Mouse (Mus musculus): ENCODE results near the gene Olfr316. TPM values are rescaled to one million over a fixed set of nuclear protein-coding genes. Genes with fewer than 3 reads are reported as not detected.

The Olfr316 gene
- polyA plus RNA-seq (2015; fragmentation: Nextera tagmentation; extraction: Ambion mirVana), result not detected in 2 replicates

DNA sequence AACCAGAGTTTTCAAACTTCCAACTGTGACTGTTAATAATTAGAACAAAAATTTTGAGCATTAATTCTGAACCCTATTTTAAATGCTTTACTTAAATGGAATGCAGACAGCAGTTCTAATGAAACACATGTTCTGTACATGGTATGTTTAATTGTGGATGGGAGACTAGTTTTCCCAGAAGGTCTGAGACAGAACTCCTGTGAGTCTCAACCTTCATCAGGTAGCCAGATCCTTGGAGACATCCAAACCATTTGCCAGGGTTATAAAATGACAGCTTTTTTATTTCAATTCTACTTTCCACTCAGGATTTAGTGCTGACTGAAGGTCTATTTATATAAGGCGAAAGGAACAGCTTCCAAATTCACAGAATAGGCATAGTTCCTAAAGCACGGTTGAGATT, at the start of gene Olfr316:
Olfr316 (plus strand) TSS at position 301 of the 400 bp plus-strand sequence.

DNA sequence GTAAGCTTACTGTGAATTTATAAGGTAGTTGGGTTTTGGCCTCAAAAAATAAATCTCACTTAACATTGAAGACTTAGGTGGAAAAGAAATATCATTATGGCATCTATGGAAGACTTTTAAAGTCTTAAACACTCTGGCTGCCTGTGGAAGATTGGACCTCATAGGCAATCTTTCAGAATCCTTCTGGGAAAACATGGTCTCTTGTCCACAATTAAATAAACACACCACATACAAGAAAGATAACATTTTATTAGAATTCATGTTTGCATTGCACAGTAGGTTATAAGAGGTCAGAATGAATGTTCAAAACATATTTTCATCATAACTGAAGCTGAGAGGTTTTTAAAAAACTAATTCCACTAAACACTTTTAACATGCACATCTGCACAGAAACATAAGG, 28.6 kb upstream of the Olfr316 start, which contains the start of gene Olfr318:
Olfr318 (minus strand) TSS at position 101 of the 400 bp plus-strand sequence.

DNA sequence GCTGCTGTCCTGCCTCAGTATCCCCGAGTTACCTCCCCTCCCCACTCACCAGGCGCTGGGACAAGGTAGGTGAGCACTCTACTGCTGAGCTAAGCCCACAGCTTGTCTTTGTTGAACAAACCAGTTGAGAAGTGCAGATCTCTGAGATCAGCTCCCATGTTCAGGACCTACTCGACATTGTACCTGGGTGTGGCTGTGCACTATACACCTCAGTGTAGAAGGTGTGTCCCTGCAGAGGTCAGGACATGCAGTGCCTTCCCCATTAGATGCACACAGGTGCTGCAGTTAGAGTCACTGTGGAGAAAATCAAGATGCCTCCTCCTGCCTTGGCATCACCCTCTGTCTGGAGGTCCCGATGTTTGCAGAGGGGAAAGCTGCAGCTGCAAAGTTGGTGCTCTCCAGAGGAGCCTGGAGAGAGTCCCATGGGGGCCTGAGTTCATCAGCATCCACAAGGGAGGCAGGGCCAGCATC, 13.7 kb upstream of the Olfr316 start, which contains the start of gene Olfr317:
Olfr317 (minus strand) TSS at position 421 of the 471 bp plus-strand sequence.

DNA sequence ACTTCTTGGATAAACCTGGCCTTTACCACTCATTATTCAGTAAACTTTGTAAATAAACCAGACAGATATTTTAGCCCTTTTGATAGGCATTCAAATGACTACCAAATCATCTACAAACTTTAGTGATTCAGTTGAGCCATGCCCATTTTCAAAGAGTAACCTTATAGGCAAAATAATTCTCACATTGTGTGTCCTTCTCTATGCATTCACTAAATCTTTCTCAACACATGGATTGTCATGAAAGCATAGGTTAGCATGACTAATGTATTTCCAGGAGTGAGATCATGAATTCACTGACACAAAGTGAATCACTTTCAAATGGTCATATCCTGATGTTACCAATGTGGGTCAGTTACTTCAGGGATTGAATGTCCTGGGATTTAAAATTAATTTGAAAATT, 20.4 kb downstream of the Olfr316 start, which contains the start of gene Olfr315:
Olfr315 (plus strand) TSS at position 301 of the 400 bp plus-strand sequence.

DNA sequence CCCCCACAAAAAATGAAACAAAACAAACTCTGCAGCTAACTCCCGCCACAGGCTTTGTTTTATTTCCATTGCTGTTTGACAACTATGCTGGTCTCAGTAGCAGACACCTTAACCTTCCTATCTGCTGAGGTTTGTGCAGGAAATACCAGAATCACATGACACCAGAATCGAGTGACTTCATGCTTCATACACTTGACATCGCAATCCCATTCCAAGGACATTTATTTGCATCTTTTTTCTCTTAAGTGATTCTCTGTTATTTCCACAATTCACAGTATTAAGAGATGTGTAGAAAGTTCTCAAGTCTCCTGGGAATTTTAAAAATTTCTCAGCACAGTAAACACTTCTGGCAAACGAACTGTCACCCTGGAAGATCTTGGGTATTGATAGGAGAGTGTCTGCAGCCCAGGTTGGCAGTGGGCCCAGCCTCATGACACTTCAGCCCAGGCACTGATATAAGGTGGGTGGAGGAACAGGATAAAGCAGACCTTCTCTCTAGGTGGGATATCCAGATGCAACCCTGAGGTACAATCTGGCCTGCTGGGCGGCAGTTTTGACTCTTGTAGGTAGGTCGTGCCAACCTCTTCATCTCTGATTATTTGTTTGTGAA, 30.1 kb downstream of the Olfr316 start, which contains the start of gene Olfr314:
Olfr314 (plus strand) TSS at position 473 of the 610 bp plus-strand sequence.

DNA sequence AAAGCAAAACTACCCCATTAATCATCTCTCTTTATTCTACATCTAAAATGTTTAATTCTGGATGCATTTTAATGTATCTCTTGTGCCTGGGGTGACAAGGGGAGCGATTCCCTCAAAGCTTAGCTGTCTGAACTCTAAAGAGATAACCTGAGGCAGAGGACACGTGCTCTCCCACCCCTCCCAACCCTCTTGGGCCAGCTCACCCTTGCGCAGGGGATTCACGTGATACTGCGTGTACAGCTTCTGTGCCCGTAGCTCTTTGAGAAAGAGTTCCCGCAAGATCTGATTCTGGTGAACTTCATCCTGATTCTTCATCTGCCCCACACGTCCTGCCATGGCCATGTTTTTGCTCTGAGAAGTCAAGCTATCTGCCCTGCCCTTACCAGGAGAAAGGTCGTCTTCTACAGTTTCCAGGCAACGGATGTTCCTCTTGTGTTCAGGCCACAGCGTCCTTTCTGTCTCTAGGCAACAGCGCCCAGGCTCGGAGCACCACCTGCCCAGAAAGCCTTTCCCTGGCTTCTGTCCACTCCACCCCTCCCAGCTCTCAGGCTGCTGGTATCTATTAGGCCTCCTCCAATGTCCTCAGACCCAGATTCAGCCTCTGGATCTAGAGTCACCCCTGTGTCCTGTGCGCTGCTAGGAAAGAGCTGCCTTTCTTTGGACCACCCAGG, 49.2 kb downstream of the Olfr316 start, which contains the start of gene Fam183b:
Fam183b (minus strand) TSS at position 403 of the 671 bp plus-strand sequence.

Other genes with a start within 250 kb of the Olfr316 start
- 1.7 and 4.9 TPM in 2 replicates for gene Olfr330, start 217.9 kb upstream of the Olfr316 start, polyA plus RNA-seq (2015; fragmentation: Nextera tagmentation; extraction: Ambion mirVana)
- gene Olfr329-ps, start 206.3 kb upstream of the Olfr316 start, polyA plus RNA-seq (2015; fragmentation: Nextera tagmentation; extraction: Ambion mirVana), result 0.28 and 2.0 TPM in 2 replicates
- 0.24 and 0.77 TPM in 2 replicates for gene Olfr328, start 197.1 kb upstream of the Olfr316 start, polyA plus RNA-seq (2015; fragmentation: Nextera tagmentation; extraction: Ambion mirVana)
- 0.25 TPM in 1 of 2 replicates, not detected in the other for gene Olfr224, start 182.2 kb upstream of the Olfr316 start, polyA plus RNA-seq (2015; fragmentation: Nextera tagmentation; extraction: Ambion mirVana)
- gene Olfr325, start 175.0 kb upstream of the Olfr316 start, polyA plus RNA-seq (2015; fragmentation: Nextera tagmentation; extraction: Ambion mirVana), result 0.20 TPM in 1 of 2 replicates, not detected in the other
- gene Olfr324, start 157.6 kb upstream of the Olfr316 start, polyA plus RNA-seq (2015; fragmentation: Nextera tagmentation; extraction: Ambion mirVana), result not detected in 2 replicates
- 2.0 TPM in 1 of 2 replicates, not detected in the other for gene 2210407C18Rik, start 136.7 kb upstream of the Olfr316 start, polyA plus RNA-seq (2015; fragmentation: Nextera tagmentation; extraction: Ambion mirVana)
- not detected in 2 replicates for gene Olfr323, start 122.2 kb upstream of the Olfr316 start, polyA plus RNA-seq (2015; fragmentation: Nextera tagmentation; extraction: Ambion mirVana)
- gene Trim58, start 112.3 kb upstream of the Olfr316 start, polyA plus RNA-seq (2015; fragmentation: Nextera tagmentation; extraction: Ambion mirVana), result 0.20 and 1.0 TPM in 2 replicates
- not detected in 2 replicates for gene Olfr322, start 94.0 kb upstream of the Olfr316 start, polyA plus RNA-seq (2015; fragmentation: Nextera tagmentation; extraction: Ambion mirVana)
- not detected in 2 replicates for gene Olfr320, start 71.6 kb upstream of the Olfr316 start, polyA plus RNA-seq (2015; fragmentation: Nextera tagmentation; extraction: Ambion mirVana)
- gene Olfr319, start 53.6 kb upstream of the Olfr316 start, polyA plus RNA-seq (2015; fragmentation: Nextera tagmentation; extraction: Ambion mirVana), result not detected in 2 replicates
- gene Olfr318, start 28.7 kb upstream of the Olfr316 start, polyA plus RNA-seq (2015; fragmentation: Nextera tagmentation; extraction: Ambion mirVana), result not detected in 2 replicates
- not detected in 2 replicates for gene Olfr317, start 13.5 kb upstream of the Olfr316 start, polyA plus RNA-seq (2015; fragmentation: Nextera tagmentation; extraction: Ambion mirVana)
- not detected in 2 replicates for gene Olfr315, start 20.5 kb downstream of the Olfr316 start, polyA plus RNA-seq (2015; fragmentation: Nextera tagmentation; extraction: Ambion mirVana)
- gene Olfr314, start 30.2 kb downstream of the Olfr316 start, polyA plus RNA-seq (2015; fragmentation: Nextera tagmentation; extraction: Ambion mirVana), result not detected in 2 replicates
- gene Fam183b, start 49.2 kb downstream of the Olfr316 start, polyA plus RNA-seq (2015; fragmentation: Nextera tagmentation; extraction: Ambion mirVana), result 20.7 and 23.2 TPM in 2 replicates
- gene Olfr313, start 62.3 kb downstream of the Olfr316 start, polyA plus RNA-seq (2015; fragmentation: Nextera tagmentation; extraction: Ambion mirVana), result not detected in 2 replicates
- gene Olfr312, start 76.5 kb downstream of the Olfr316 start, polyA plus RNA-seq (2015; fragmentation: Nextera tagmentation; extraction: Ambion mirVana), result not detected in 2 replicates
- gene Olfr311, start 86.5 kb downstream of the Olfr316 start, polyA plus RNA-seq (2015; fragmentation: Nextera tagmentation; extraction: Ambion mirVana), result not detected in 2 replicates
- 4.3 and 5.0 TPM in 2 replicates for gene Gm12258, start 94.4 kb downstream of the Olfr316 start, polyA plus RNA-seq (2015; fragmentation: Nextera tagmentation; extraction: Ambion mirVana)
- 4.5 and 5.1 TPM in 2 replicates for gene 2810021J22Rik, start 114.5 kb downstream of the Olfr316 start, polyA plus RNA-seq (2015; fragmentation: Nextera tagmentation; extraction: Ambion mirVana)
- gene Zfp39, start 151.5 kb downstream of the Olfr316 start, polyA plus RNA-seq (2015; fragmentation: Nextera tagmentation; extraction: Ambion mirVana), result 4.0 and 4.4 TPM in 2 replicates
- 0.63 TPM in 1 of 2 replicates, not detected in the other for gene Btnl10, start 165.2 kb downstream of the Olfr316 start, polyA plus RNA-seq (2015; fragmentation: Nextera tagmentation; extraction: Ambion mirVana)
- 206 and 211 TPM in 2 replicates for gene Rnf187, start 186.2 kb downstream of the Olfr316 start, polyA plus RNA-seq (2015; fragmentation: Nextera tagmentation; extraction: Ambion mirVana)
- 41.7 and 56.5 TPM in 2 replicates for gene Hist3h2ba, start 196.2 kb downstream of the Olfr316 start, polyA plus RNA-seq (2015; fragmentation: Nextera tagmentation; extraction: Ambion mirVana)
- 32.6 and 35.6 TPM in 2 replicates for gene Hist3h2a, start 202.0 kb downstream of the Olfr316 start, polyA plus RNA-seq (2015; fragmentation: Nextera tagmentation; extraction: Ambion mirVana)
- 0.19 TPM in 2 replicates for gene Trim17, start 202.0 kb downstream of the Olfr316 start, polyA plus RNA-seq (2015; fragmentation: Nextera tagmentation; extraction: Ambion mirVana)
- 10.5 and 18.0 TPM in 2 replicates for gene Trim11, start 225.4 kb downstream of the Olfr316 start, polyA plus RNA-seq (2015; fragmentation: Nextera tagmentation; extraction: Ambion mirVana)

All from adrenal gland, postnatal 0 days (tissue).